Mouse (Mus musculus) forebrain, postnatal 0 days (tissue): ENCODE results near the gene Igsf8. TPM values are rescaled to one million over a fixed set of nuclear protein-coding genes. Genes with fewer than 3 reads are reported as not detected.

Experiments
- ATAC-seq: fragments of 200-750 bp; cut with Nextera tagmentation; 2 replicates; pipeline ENCODE4 v1.8.0; 2017; ENCODE audit warnings: mild to moderate bottlenecking, moderate library complexity
- DNase-seq: peaks from one replicate; pipeline ENCODE4 v3.0.0-alpha.2; 2015
- H3K27ac ChIP-seq: fragments of 300-500 bp; sonication (generic); 2 replicates; pipeline ENCODE4 v1.5.1; 2014; ENCODE audit warnings: low read depth, mild to moderate bottlenecking, antibody characterized with exemption, low read length, moderate library complexity, mixed read lengths
- H3K27me3 ChIP-seq: fragments of 300-500 bp; sonication (generic); 2 replicates; pipeline ENCODE4 v1.6.1; 2014; ENCODE audit warnings: mild to moderate bottlenecking, low read length, mixed read lengths; ENCODE audit not compliant: insufficient read depth
- H3K36me3 ChIP-seq: fragments of 300-500 bp; sonication (generic); 2 replicates; pipeline ENCODE4 v1.6.1; 2014; ENCODE audit warnings: mild to moderate bottlenecking, moderate library complexity; ENCODE audit not compliant: insufficient read depth
- H3K4me1 ChIP-seq: fragments of 300-500 bp; sonication (generic); 2 replicates; pipeline ENCODE4 v1.6.1; 2014; ENCODE audit warnings: antibody characterized with exemption; ENCODE audit not compliant: insufficient read depth
- H3K4me2 ChIP-seq: fragments of 300-500 bp; sonication (generic); 2 replicates; pipeline ENCODE4 v1.6.1; 2014; ENCODE audit warnings: low read depth, mild to moderate bottlenecking, moderate library complexity
- H3K4me3 ChIP-seq: fragments of 300-500 bp; sonication (generic); 2 replicates; pipeline ENCODE4 v1.5.1; 2014; ENCODE audit warnings: low read depth, low read length, mixed read lengths
- H3K9ac ChIP-seq: fragments of 300-500 bp; sonication (generic); 2 replicates; pipeline ENCODE4 v1.6.1; 2014; ENCODE audit warnings: mild to moderate bottlenecking
- H3K9me3 ChIP-seq: fragments of 300-500 bp; sonication (generic); 2 replicates; pipeline ENCODE4 v1.6.1; 2016; ENCODE audit warnings: low read length
- CTCF ChIP-seq: sonication (generic); IDR thresholded peaks from 2 replicates; pipeline ENCODE4 v1.5.1; 2016; ENCODE audit warnings: antibody characterized with exemption, control low read depth, low read depth
- WGBS: fragments of 180-500 bp; shearing (Covaris S2); extraction: QIAGEN DNeasy Blood & Tissue Kit; methylation state at CpG from one replicate; pipeline ENCODE4 v1.1.7; 2014; 5-methylcytosine and 5-hydroxymethylcytosine counted together
- polyA plus RNA-seq: library from polyadenylated mRNA; unstranded; fragments of >200 nt; fragmentation: Nextera tagmentation; extraction: Ambion mirVana; gene quantifications from 2 replicates; pipeline ENCODE4 v1.2.1, GENCODE M21; 2015
- total RNA-seq: library from RNA; depleted of rRNA; stranded (reverse); fragments of >200 nt; gene quantifications from 2 replicates; pipeline ENCODE4 v1.2.3, GENCODE M21; 2014

Gene Igsf8
- total and polyA plus RNA-seq, 2 experiments from 2014 or later, result 110 to 117 TPM

GRCm38 (mm10) chr1:172312768-172313561 is 51.5 kb downstream of the Igsf8 start:
- Histone ChIP-seq H3K27me3 (no peaks in the 10 kb centered on the region), H3K4me2 (peak overlapping the region; percentile 90), H3K9ac (peak overlapping the region; percentile 72), H3K36me3 (peaks cover 13% of the 10 kb centered on the region), H3K9me3 (no peaks in the 10 kb centered on the region), H3K4me1 (peaks cover 24% of the 10 kb centered on the region), H3K27ac (peak overlapping the region; percentile 91), H3K4me3 (peak overlapping the region; percentile 67)
- 6% methylated on average over 16 of the region's 16 CpGs for WGBS
- TF ChIP-seq CTCF, result no peak
- no peak for ATAC-seq
- peak; percentile 62 for DNase-seq

- Histone ChIP-seq H3K9ac (no peak overlapping the region), H3K4me2 (peak overlapping the region; percentile 90), H3K36me3 (peaks cover 20% of the 10 kb centered on the region), H3K4me3 (peak overlapping the region; percentile 67; the same call in 1 of the 2 replicates), H3K9me3 (no peaks in the 10 kb centered on the region), H3K27me3 (no peaks in the 10 kb centered on the region), H3K4me1 (peaks cover 24% of the 10 kb centered on the region), H3K27ac (peak overlapping the region; percentile 40; the same call in 1 of the 2 replicates)
- WGBS, result 56% methylated on average over 10 of the region's 10 CpGs
- ATAC-seq (no peak), DNase-seq (no peak)
- TF ChIP-seq CTCF, result no peak
Observed at GRCm38 (mm10) chr1:172313613-172314411, 52.4 kb downstream of the Igsf8 start.

- 21% methylated on average over 3 of the region's 3 CpGs for WGBS
- Histone ChIP-seq H3K27me3 (no peaks in the 10 kb centered on the region), H3K36me3 (peaks cover 28% of the 10 kb centered on the region), H3K4me1 (peaks cover 17% of the 10 kb centered on the region), H3K9ac (peak overlapping the region; percentile 18; the same call in 1 of the 2 replicates), H3K27ac (peak overlapping the region; percentile 15; the same call in 1 of the 2 replicates), H3K4me2 (peak overlapping the region; percentile 90), H3K4me3 (no peak overlapping the region), H3K9me3 (no peaks in the 10 kb centered on the region)
- DNase-seq (no peak), ATAC-seq (no peak)
- no peak for TF ChIP-seq CTCF
Observed at GRCm38 (mm10) chr1:172314911-172315310, 53.5 kb downstream of the Igsf8 start.

- H3K36me3 ChIP-seq, result peaks cover 30% of the 10 kb centered on the region
- whole genome bisulfite sequencing, result 74% methylated on average over 18 of the region's 18 CpGs
- no peak for TF ChIP-seq CTCF
- no peak overlapping the region for H3K27ac ChIP-seq
- H3K4me1 ChIP-seq, result peaks cover 17% of the 10 kb centered on the region
- no peak overlapping the region for H3K4me3 ChIP-seq
- H3K4me2 ChIP-seq, result no peak overlapping the region
- ATAC-seq, result no peak
- H3K9me3 ChIP-seq, result no peaks in the 10 kb centered on the region
- no peak for DNase-seq
- no peaks in the 10 kb centered on the region for H3K27me3 ChIP-seq
- H3K9ac ChIP-seq, result no peak overlapping the region
Observed at GRCm38 (mm10) chr1:172317431-172317830, 56.0 kb downstream of the Igsf8 start.

- H3K9ac ChIP-seq, result no peak overlapping the region
- no peaks in the 10 kb centered on the region for H3K9me3 ChIP-seq
- H3K4me3 ChIP-seq, result no peak overlapping the region
- TF ChIP-seq CTCF, result no peak
- 59% methylated on average over 15 of the region's 15 CpGs for WGBS
- ATAC-seq (no peak), DNase-seq (no peak)
- peaks cover 15% of the 10 kb centered on the region for H3K4me1 ChIP-seq
- no peaks in the 10 kb centered on the region for H3K27me3 ChIP-seq
- H3K27ac ChIP-seq, result no peak overlapping the region
- H3K4me2 ChIP-seq, result no peak overlapping the region
- peaks cover 30% of the 10 kb centered on the region for H3K36me3 ChIP-seq
Observed at GRCm38 (mm10) chr1:172317946-172318345, 56.5 kb downstream of the Igsf8 start.

- Histone ChIP-seq H3K4me2 (no peak overlapping the region), H3K9ac (no peak overlapping the region), H3K4me3 (no peak overlapping the region), H3K36me3 (peaks cover 30% of the 10 kb centered on the region), H3K9me3 (no peaks in the 10 kb centered on the region), H3K27ac (no peak overlapping the region), H3K4me1 (peaks cover 12% of the 10 kb centered on the region), H3K27me3 (no peaks in the 10 kb centered on the region)
- WGBS, result 87% methylated on average over 19 of the region's 19 CpGs
- ATAC-seq (no peak), DNase-seq (no peak)
- no peak for TF ChIP-seq CTCF
Observed at GRCm38 (mm10) chr1:172318424-172319035, 57.1 kb downstream of the Igsf8 start.
